Mouse (Mus musculus) cerebellum, postnatal 36 days (tissue): ENCODE data around the gene Trmt1.

Experiments used
- DNase-seq, 2 experiments: peaks; one replicate each; pipeline ENCODE4 v3.0.0; 2021 to 2022; ENCODE audit warnings: mixed read lengths in 2 of 2

The Trmt1 gene

GRCm38 (mm10) chr8:84686191-84687002 is at the start of gene Trmt1:
Gene Trmt1 (plus strand): TSS chr8:84686307.
- DNase-seq, result no peak

DNA sequence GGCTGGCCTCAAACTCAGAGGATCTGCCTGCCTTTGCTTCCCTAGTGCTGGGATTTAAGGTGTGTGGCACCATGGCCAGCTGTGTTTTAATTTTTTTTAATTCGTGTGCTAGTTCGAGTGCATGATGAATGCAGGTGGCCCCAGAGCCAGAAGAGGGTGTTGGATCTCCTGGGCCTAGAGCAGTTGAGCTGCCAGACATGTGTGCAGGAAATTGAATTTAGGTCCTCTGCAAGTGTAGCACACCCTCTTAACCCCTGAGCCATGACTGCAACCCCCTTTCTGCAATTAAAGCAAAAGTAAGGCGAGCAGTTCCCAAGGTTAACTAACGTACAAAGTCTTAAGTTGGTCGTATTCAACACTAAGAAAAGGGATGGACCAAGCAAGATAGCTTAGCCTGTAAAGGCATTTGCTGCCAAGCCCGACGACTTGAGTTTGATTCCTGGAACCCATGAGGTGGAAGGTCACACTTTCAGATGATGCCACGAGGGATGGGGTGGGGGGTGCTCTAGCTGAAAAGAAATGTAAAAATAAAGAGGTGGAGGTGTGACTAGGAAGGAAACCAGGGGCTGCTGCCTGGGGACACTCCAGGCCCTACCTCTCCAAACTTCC is 48.1 kb upstream of the Trmt1 start:
- no peak for DNase-seq

DNA sequence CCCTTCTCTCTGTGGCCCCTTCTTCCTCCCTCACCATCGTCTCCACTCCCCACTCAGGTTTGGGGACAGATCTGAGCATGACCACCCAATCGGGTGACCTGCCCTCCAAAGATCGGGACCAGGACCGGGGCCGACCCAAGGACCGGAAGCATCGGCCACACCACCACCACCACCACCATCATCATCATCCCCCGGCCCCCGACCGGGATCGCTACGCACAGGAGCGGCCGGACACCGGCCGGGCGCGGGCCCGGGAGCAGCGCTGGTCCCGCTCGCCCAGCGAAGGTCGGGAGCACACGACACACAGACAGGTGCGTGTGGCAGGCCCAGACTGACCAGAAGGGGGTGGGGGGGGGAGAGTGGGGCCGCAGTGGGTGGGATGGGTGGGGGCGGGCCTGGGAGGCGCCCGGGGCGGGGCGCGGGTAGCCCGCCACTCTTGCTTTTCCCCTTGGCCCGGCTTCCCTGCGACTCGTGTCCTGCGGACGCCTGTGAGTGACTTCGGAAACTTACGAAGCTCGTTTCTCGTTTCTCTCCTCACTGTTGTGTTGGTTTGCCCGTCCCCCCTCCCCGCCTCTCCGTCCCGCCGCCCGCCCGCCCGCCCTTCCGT is 47.4 kb upstream of the Trmt1 start:
- DNase-seq, result peak; percentile 47 to 51

GRCm38 (mm10) chr8:84639162-84640009 is 46.7 kb upstream of the Trmt1 start:
- peak; percentile 91 to 94 for DNase-seq

- DNase-seq, result no peak
Measured at GRCm38 (mm10) chr8:84640010-84640588, 46.0 kb upstream of the Trmt1 start.

- no peak for DNase-seq
Measured at GRCm38 (mm10) chr8:84640617-84641294, 45.4 kb upstream of the Trmt1 start.

DNA sequence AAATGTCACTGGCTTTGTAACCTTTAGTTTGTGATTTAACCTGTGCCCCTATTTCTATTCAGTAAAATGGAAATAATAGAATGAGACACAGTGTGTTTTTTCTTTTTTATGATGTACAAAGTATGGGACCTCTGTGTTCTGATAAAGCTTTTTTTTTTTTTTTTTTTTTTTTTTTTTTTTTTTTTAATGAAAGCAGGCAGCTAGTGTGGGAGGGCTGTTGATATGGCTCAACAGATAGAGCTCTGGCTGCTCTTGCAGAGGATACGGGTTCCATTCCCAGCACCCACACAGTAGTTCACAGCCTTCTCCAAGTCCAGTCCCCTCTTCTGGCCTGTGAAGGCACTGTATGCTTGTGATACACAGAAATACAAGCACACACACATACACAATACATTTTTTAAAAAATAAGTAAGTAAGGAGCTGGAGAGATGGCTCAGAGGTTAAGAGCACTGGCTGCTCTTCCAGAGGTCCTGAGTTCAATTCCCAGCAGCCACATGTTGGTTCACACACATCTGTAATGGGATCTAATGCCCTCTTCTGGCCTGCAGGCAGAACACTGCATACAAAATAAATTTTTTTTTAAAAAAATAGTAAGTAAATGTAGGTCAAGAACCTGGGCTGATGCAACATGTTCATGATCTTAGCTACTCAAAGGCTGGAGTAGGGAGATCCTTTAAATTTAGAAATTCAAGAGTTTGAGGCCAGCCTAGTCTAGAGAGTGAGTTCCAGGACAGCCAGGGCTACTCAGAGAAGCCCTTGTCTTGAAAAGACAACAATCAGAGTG is 44.3 kb upstream of the Trmt1 start:
- no peak for DNase-seq

DNA sequence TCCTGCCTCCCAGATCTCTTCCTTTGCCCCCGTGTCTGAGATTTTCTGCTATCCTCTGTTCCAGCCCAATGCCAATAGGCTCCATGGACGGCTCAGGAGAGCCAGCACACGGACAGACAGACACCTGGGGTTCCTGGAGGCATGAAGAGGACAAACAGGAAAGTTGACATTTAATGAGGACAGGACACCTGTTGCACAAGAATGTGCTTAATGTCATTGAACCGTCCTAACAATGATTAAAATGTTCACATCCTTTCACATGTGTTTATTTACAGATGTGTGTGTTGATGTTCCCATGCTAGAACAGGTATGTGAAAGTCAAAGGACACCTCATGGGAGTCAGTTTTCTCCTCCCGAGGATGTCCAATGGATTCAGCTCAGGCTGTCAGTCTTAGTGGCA is 43.1 kb upstream of the Trmt1 start:
- no peak for DNase-seq

GRCm38 (mm10) chr8:84646800-84647199 is 39.3 kb upstream of the Trmt1 start:
- no peak for DNase-seq

GRCm38 (mm10) chr8:84647461-84647901 is 38.6 kb upstream of the Trmt1 start:
- DNase-seq, result no peak

DNA sequence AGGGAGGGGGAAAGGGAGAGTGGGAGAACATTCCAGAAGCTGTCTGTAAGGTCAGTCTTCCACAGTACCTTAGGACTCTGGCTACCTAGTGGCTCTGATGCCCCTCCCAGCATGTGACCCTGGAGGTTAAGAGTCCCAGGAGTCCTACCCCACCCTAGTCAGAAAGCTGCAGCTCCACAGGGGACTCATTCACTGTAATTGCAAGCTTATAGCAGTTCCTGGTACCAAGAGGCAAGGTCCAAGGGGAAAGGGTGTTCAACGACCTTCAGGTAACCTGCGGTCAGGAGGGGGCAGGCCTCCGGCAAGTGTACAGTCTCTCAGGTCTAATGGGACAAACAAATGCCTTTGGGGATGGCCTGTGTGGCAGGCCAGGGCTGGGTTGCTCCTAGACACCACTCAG is 35.9 kb upstream of the Trmt1 start:
- no peak for DNase-seq

DNA sequence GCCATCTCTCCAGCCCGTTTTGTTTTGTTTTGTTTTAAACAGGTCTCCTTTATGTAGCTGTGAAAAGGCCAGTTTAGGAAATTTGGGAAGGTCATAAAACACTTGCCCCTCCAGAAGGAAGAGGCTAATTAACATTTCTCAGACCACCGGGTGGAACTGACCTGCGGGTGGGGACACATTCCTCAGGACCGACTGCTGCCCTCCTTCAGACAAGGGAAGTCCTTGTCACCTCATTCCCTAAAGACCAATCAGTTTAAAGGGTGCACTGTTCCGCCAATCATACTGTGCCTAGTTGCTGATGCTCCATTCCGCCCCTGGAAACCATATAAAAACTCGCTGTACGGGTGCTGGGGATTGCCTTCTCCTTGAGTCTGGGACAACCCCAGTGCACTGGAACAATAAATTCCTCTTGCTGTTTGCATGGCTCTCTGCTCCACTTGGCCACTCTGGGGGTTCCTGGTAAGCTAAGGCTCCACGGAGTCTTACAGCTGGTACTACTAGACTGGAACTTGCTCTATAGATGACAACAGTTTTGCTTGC is 32.9 kb upstream of the Trmt1 start:
- DNase-seq, result no peak

- no peak for DNase-seq
Measured at GRCm38 (mm10) chr8:84654597-84654996, 31.5 kb upstream of the Trmt1 start.

DNA sequence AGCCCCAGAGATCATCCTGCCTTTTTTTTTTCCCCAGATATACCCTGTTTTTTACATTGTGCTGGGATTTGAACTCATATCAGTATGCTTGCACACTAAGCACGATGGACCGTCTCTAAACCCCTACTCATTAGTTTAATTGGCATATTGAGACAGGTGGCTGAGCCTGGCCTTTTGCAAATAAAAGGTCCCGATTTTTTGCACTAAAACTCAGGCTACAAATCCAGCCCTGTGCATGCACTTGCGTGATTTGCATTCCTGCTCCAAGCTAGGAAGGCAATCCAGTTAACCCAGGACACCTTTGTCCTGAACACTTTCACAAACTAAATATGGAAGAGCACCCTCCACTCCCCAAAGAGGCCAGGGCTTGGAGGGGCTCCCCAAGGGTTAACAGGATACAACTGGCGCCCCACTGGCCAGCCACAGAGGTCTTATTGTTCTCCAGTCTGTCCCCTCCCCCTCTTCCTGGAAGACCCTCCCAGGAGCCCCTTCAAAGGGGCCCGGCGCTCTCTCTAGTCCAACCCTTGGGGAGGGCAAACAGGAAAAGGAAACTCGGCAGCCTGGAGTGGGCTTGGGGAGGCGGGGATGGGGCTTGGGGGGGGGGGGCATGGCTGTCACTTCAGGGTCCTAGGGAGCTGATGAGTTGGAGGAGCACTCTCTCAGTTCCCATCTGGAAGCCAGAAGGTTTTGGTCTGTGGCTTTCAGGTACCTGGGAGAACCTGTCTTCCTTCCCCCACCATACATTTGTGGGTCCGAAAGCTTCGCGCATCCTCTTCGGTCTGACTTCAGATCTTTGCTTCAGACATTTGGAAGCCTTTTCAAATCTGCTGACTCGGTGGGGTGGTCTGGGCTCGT is 30.5 kb upstream of the Trmt1 start:
- no peak for DNase-seq

DNA sequence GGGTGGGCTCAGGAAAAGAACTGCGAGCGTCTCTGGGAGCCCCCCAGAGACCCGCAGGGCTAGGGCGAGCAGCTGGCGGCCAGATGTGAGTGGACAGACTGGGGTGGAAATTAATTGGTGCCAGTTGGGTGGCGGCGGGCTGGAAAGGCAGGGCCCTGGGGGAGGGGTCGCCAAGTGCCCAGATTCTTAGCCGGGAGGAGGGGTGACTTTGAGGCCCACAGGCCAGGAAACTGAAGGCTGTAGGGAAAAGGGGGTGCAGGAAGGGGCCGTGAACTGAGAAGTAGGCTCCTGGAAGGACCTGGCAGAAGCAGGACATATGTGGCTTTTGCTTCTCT is 29.9 kb upstream of the Trmt1 start:
- no peak for DNase-seq

DNA sequence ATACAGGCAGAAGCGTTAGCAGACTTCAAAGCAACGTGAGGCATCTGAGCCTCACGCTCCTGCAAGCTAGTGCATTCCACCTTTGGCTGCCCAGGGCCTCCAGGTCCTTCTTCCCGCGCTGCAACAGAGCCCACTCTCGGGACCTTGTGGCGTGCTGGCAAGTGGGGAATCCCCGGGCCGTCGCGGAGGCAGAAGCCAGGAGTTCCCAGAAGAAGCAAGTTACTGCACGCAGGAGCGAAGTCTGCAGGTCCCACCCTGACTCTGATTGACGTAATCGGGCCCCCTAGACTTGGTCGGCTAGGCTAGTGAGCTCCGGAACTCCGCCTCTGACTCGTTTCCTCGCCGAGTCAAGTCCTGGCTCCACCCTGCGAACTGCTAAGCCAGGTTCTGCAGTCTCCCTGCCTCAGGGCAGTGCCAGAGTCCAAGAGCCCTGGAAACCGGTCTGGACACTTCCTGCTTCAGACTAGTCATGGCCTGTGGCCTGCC is 29.4 kb upstream of the Trmt1 start:
- DNase-seq, result peak; percentile 35 to 48

DNA sequence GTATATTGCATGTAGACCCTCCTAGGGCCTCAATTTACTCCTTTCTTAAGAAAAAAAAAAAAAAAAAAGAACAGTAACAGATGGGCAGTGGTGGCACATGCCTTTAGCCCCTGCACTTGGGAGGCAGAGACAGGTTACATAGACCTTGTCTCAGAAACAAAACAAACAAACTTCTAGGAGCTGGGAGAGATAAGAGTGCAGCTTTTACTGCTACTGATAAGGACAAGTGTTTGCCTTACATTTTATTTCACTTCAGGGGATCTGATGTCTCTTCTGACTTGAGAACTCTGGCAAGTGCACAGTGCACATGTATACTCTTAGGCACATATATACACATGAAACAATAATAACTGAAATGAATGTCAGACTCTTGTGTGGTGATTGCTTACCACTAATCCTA is 28.9 kb upstream of the Trmt1 start:
- DNase-seq, result no peak

GRCm38 (mm10) chr8:84657680-84658079 is 28.4 kb upstream of the Trmt1 start:
- DNase-seq, result no peak

- no peak for DNase-seq
Measured at GRCm38 (mm10) chr8:84658951-84659350, 27.2 kb upstream of the Trmt1 start.
